Mouse (Mus musculus): ENCODE results near the gene Neil1.

GRCm38 (mm10) chr9:57144830-57145229 is 3.3 kb downstream of the Neil1 start:
- TF ChIP-seq POLR2A (IDR thresholded peaks at IDR 0.05; ENCODE audit: extremely low read depth, insufficient read depth, low read length) (no peak), CTCF (IDR thresholded peaks at IDR 0.05; ENCODE audit: low read depth, low read length) (no peak)

Data from liver, adult 2 months (tissue).